Comparison of ENCODE assay signal across 13 mouse cellular contexts in genomic region chr12:80005227-80005919, GRCm38 (mm10).
DNase-seq lines count a peak whose midpoint lies in the region; ATAC-seq and TF ChIP-seq lines count a peak whose summit lies in the region.
"Had no signal": no experiment of that assay in that cellular context is flagged by ENCODE, and none has a peak within 500 bp of the region (broad histone marks: within the 10 kb centered on the region; RNA-seq: fewer than 3 reads in every experiment).

No protein-coding gene starts in this region.

- TF ChIP-seq CTCF in MEL (IDR thresholded peaks at IDR 0.05 in 2 of 3, conservative IDR thresholded peaks at IDR 0.05 in 1 of 3; ENCODE audit: control insufficient read depth in 1 of 3, insufficient read depth in 1 of 3, low read depth in 2 of 3, low read length in 3 of 3, poor library complexity in 1 of 3, severe bottlenecking in 1 of 3), result peak in 2 of 3 experiments; percentile 23 to 28; a peak in 3 of 6 replicates
- TF ChIP-seq CTCF in forebrain, postnatal 0 days (IDR thresholded peaks at IDR 0.05; ENCODE audit: low read depth), result no peak

- TF ChIP-seq POLR2A in MEL (IDR thresholded peaks at IDR 0.05; ENCODE audit: control insufficient read depth in 1 of 2, insufficient read depth in 1 of 2, low read depth in 1 of 2, low read length in 2 of 2, poor library complexity in 1 of 2), result no peak
- TF ChIP-seq POLR2A in limb, embryonic 14.5 days (IDR thresholded peaks at IDR 0.05; ENCODE audit: borderline replicate concordance, extremely low read depth, insufficient read depth, insufficient read length), result no peak

- ATAC-seq in limb, embryonic 14.5 days (ENCODE audit: low FRiP score, low read depth), result no peak
- ATAC-seq in forebrain, postnatal 0 days, result no peak

- peak; percentile 11; the same call in 1 of the 2 replicates for TF ChIP-seq RAD21 in MEL (IDR thresholded peaks at IDR 0.05; ENCODE audit: low read depth, low read length)

- 84% methylated on average over 13 of the region's 13 CpGs for WGBS in limb, embryonic 14.5 days
- WGBS in forebrain, postnatal 0 days, result 91% methylated on average over 13 of the region's 13 CpGs

- H3K4me2 ChIP-seq in limb, embryonic 14.5 days (replicated peaks; ENCODE audit: low read depth, low read length, severe bottlenecking), result no peak overlapping the region
- H3K4me2 ChIP-seq in forebrain, postnatal 0 days (ENCODE audit: low read depth), result no peak overlapping the region

- no peaks in the 10 kb centered on the region for H3K4me1 ChIP-seq in MEL (ENCODE audit: control insufficient read depth in 1 of 2, insufficient read depth in 2 of 2, low read length in 2 of 2)
- H3K4me1 ChIP-seq in limb, embryonic 14.5 days (ENCODE audit: control insufficient read depth, insufficient read depth, low read length), result peaks cover 26% of the 10 kb centered on the region
- H3K4me1 ChIP-seq in forebrain, postnatal 0 days (ENCODE audit: insufficient read depth), result no peaks in the 10 kb centered on the region

- no peak overlapping the region for H3K27ac ChIP-seq in MEL (ENCODE audit: control insufficient read depth, low read depth, low read length)
- 0 out of 2 replicates have a peak overlapping the region, but pooled peaks have one; percentile 29 for H3K27ac ChIP-seq in limb, embryonic 14.5 days (replicated peaks; ENCODE audit: low read depth, low read length)
- H3K27ac ChIP-seq in forebrain, postnatal 0 days (ENCODE audit: low read depth, low read length), result no peak overlapping the region

- no peaks in the 10 kb centered on the region for H3K9me3 ChIP-seq in MEL (replicated peaks; ENCODE audit: insufficient read depth, low read length)
- H3K9me3 ChIP-seq in limb, embryonic 14.5 days (ENCODE audit: control insufficient read depth, low read length), result no peaks in the 10 kb centered on the region
- no peaks in the 10 kb centered on the region for H3K9me3 ChIP-seq in forebrain, postnatal 0 days (ENCODE audit: low read length)

- no peaks in the 10 kb centered on the region for H3K36me3 ChIP-seq in MEL (ENCODE audit: control insufficient read depth in 1 of 2, insufficient read depth in 2 of 2, low read length in 2 of 2)
- no peaks in the 10 kb centered on the region for H3K36me3 ChIP-seq in limb, embryonic 14.5 days (ENCODE audit: control insufficient read depth, insufficient read depth, low read length)
- no peaks in the 10 kb centered on the region for H3K36me3 ChIP-seq in forebrain, postnatal 0 days (ENCODE audit: insufficient read depth)

- H3K27me3 ChIP-seq in MEL (ENCODE audit: control insufficient read depth in 1 of 2, insufficient read depth in 2 of 2, low read length in 2 of 2), result no peaks in the 10 kb centered on the region; a peak in 2 of 4 replicates
- H3K27me3 ChIP-seq in limb, embryonic 14.5 days (ENCODE audit: control insufficient read depth, insufficient read depth, low read length), result no peaks in the 10 kb centered on the region
- no peaks in the 10 kb centered on the region for H3K27me3 ChIP-seq in forebrain, postnatal 0 days (ENCODE audit: insufficient read depth, low read length)

- intact Hi-C loops in gastrocnemius, postnatal 36 days (cut with DNase I), result no loop called here

- TF ChIP-seq EP300 in MEL (IDR thresholded peaks at IDR 0.05; ENCODE audit: low read depth in 1 of 2, low read length in 2 of 2), result no peak

- DNase-seq in gastrocnemius, adult 18-20 months (ENCODE audit: low spot score), result peak; percentile 51
- no peak for DNase-seq in gastrocnemius, postnatal 36 days
- peak; percentile 32 for DNase-seq in kidney, adult 9 months
- no peak for DNase-seq in kidney, postnatal 10 days
- no peak for DNase-seq in MEL (ENCODE audit: low read depth, low spot score)
- DNase-seq in limb, embryonic 14.5 days (ENCODE audit: low spot score), result no peak
- DNase-seq in forebrain, postnatal 0 days, result no peak
- no peak for DNase-seq in adrenal gland, postnatal 36 days
- DNase-seq: cerebellum, adult 9-11 months; kidney, postnatal 14 days; layer of hippocampus, postnatal 36 days; lung, postnatal 14 days; midbrain, embryonic 14.5 days had no signal

- no peak overlapping the region for H3K9ac ChIP-seq in MEL (ENCODE audit: control insufficient read depth, low read depth, low read length, poor library complexity, severe bottlenecking)
- H3K9ac ChIP-seq in limb, embryonic 14.5 days (ENCODE audit: low read depth, low read length, severe bottlenecking), result no peak overlapping the region
- no peak overlapping the region for H3K9ac ChIP-seq in forebrain, postnatal 0 days

- H3K4me3 ChIP-seq in MEL (ENCODE audit: control insufficient read depth in 1 of 2, insufficient read depth in 1 of 2, low read depth in 2 of 2, low read length in 2 of 2), result no peak overlapping the region
- H3K4me3 ChIP-seq in limb, embryonic 14.5 days (replicated peaks; ENCODE audit: low read length), result no peak overlapping the region
- H3K4me3 ChIP-seq in forebrain, postnatal 0 days (ENCODE audit: low read depth, low read length), result no peak overlapping the region

- H3K79me2 ChIP-seq in MEL (ENCODE audit: control insufficient read depth, insufficient read depth, low read length, poor library complexity), result no peaks in the 10 kb centered on the region

TF ChIP-seq in MEL, 35 proteins besides CTCF, POLR2A, EP300 and RAD21:
- TF ChIP-seq MEF2A (IDR thresholded peaks at IDR 0.05; ENCODE audit: extremely low read depth, insufficient replicate concordance, low read depth, low read length, poor library complexity, severe bottlenecking) (no peak), TCF12 (IDR thresholded peaks at IDR 0.05; ENCODE audit: low read depth, low read length) (no peak), MAX (IDR thresholded peaks at IDR 0.05; ENCODE audit: low read length) (no peak), SMC3 (IDR thresholded peaks at IDR 0.05; ENCODE audit: low read depth, low read length) (0 out of 2 replicates have a peak, but pooled peaks have one; percentile 12), ZC3H11A (IDR thresholded peaks at IDR 0.05; ENCODE audit: low read depth, low read length) (peak; percentile 23)

Comparison
In these comparisons a context has a peak if more than half of its experiments do, and no peak if none do; other contexts are left out.
1. DNase-seq: peak in gastrocnemius, adult 18-20 months (single experiment) and kidney, adult 9 months (single experiment); none in gastrocnemius, postnatal 36 days (0 of 2), kidney, postnatal 10 days (single experiment), MEL (single experiment), limb, embryonic 14.5 days (single experiment), forebrain, postnatal 0 days (single experiment) and adrenal gland, postnatal 36 days (0 of 2).